Mouse (Mus musculus): ENCODE results near the gene Tsc1.

Tsc1 gene

DNA sequence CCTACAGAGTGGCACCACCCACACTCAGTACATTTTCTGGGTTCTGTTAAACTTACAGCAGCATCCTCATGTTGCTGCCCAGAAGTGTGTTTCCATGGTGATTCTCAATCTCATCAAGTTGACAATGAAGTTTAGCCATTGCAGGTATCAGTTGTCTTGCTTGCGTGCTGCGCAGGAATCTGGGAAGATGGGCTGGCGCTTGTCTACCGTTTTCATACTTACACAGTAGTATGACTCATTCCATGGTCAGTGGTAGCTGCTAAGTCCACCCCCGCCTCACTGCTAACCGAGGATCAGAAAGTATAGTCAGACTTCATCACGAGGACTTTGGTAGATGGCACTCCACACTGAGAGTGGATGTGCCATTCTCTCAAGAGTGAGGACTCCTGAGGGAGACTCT lies 12.3 kb downstream of the Tsc1 start:
- no peak for DNase-seq

- DNase-seq: peak; percentile 12
Measured at GRCm38 (mm10) chr2:28654295-28654694, 13.3 kb downstream of the Tsc1 start.

- peak; percentile 15 for DNase-seq
Measured at GRCm38 (mm10) chr2:28656216-28656615, 15.2 kb downstream of the Tsc1 start.

GRCm38 (mm10) chr2:28662891-28663290 lies 21.9 kb downstream of the Tsc1 start:
- DNase-seq: no peak

GRCm38 (mm10) chr2:28665818-28666217 lies 24.8 kb downstream of the Tsc1 start:
- DNase-seq: no peak

DNA sequence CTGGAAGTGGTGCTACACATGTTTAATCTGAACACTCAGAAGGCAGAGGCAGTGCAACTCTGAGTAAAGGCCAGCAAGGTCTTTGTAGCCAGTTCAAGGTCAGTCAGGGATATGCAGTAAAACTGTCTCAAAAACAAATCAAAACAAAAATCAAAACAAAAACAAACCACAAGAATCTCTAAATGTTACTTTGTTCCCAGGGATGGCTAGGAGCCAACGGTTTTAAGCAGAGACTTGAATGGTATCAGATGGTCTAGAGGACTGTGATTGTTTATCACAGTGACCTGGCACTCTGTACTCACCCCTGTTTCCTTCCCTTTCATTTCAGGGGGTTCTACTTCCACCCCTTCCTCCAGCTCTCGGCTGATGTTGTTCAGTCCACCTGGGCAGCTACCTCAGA lies 30.4 kb downstream of the Tsc1 start:
- no peak for DNase-seq

GRCm38 (mm10) chr2:28676005-28676404 lies 35.0 kb downstream of the Tsc1 start:
- no peak for DNase-seq

DNA sequence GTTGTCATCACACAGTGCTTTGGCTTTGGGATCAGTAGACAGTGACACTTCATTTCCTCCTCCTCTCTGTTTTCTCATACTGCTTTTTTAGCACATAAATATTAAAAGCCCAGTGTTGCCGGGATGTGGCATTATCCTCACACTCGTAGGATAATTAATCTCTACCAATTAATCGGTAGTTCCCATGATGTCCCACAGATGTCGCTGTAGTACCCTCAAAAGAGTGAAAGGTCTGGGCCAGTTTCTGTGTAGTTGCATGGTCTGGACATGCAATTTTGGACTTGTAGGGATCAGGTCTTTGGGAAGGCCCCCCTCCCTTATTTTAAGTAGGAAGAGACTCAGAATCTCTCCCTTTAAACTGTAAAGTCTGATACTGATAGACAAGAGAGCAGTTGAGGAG lies 39.7 kb downstream of the Tsc1 start:
- DNase-seq: peak; percentile 40

- peak; percentile 34 for DNase-seq
Measured at GRCm38 (mm10) chr2:28681718-28682117, 40.7 kb downstream of the Tsc1 start.

GRCm38 (mm10) chr2:28685895-28686294 lies 44.9 kb downstream of the Tsc1 start:
- DNase-seq: no peak

DNA sequence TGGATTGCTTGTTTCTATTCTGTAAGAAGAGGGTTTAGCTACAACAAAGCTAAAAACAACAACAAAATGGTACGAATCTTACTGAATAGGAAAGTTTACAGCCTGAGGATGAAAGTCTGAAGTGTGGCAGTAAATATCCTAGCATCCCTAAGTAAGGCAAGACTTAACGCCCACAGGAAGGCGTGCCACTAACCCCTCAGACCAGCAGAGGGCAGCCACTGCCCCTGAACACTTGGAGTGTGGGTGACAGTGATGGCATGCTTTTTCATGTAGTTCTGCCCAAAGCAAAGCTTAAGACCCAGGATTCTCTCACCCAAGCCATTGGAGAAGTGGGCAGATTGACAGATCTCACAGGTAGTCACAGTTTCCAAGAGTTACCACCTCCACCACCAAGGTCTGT lies 47.4 kb downstream of the Tsc1 start:
- DNase-seq: peak; percentile 45

- DNase-seq: no peak
Measured at GRCm38 (mm10) chr2:28692692-28693091, 51.7 kb downstream of the Tsc1 start.

DNA sequence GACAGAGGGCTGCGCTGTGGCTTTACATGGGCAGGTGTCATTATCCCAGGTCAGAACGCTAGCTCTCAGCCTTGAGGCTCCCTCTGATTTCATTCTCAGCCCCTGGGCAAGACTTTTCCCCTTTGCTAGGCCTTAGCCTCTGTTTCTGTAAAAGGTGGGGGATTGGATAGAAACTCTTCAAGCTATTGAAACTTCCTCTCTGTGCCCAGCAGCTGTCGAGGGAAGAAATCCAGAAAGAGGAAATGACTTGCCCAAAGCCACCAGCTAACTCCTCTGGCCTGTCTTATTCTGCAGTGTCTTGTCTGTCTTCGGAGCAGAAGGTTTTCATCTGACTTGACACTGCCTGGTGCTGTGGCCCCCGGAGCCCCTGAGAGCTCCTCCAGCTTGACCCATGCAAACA lies 57.5 kb downstream of the Tsc1 start:
- DNase-seq: no peak

GRCm38 (mm10) chr2:28699361-28700335 lies 58.6 kb downstream of the Tsc1 start, which contains the start of the genes Spaca9 and Ak8:
Spaca9 (minus strand) TSS chr2:28699727.
Ak8 (plus strand) TSS chr2:28700164.
- DNase-seq: peak; percentile 83

DNA sequence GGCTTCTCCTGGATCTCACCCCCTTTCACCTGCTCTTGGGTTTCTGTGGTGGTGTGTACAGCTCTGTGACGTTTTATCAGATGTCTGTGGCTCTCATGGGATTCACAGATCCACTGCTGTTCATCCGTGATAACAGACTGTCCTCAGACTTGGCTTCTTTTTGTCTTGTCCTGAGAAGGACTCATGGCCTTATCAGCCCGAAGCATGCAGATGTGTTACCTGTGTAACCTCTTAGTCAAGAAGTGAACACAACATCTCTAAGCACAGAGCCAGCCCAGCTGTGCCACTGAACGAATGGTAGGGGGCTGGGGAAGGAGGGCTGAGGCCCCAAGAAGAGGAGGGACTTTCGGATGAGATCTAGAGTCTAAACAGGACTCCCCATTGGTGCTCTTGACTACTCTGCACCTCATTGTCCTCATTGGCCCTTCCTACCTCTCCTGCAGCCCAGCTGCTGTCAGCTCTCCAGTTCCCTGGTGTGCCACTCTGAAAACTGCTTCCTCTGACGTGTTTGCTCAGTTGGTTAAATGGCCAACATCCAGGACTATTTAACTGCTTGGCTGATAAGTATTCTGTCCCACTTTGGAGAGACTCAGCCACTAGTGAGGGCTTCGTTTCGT lies 60.7 kb downstream of the Tsc1 start:
- DNase-seq: no peak

- DNase-seq: no peak
Measured at GRCm38 (mm10) chr2:28706106-28706636, 65.1 kb downstream of the Tsc1 start.

GRCm38 (mm10) chr2:28706787-28707186 lies 65.8 kb downstream of the Tsc1 start:
- DNase-seq: no peak

- DNase-seq: no peak
Measured at GRCm38 (mm10) chr2:28713036-28713435, 72.0 kb downstream of the Tsc1 start.

GRCm38 (mm10) chr2:28722419-28722818 lies 81.4 kb downstream of the Tsc1 start:
- DNase-seq: no peak

GRCm38 (mm10) chr2:28723912-28724311 lies 82.9 kb downstream of the Tsc1 start:
- DNase-seq: peak; percentile 10

GRCm38 (mm10) chr2:28727786-28728404 lies 86.9 kb downstream of the Tsc1 start:
- DNase-seq: no peak

DNA sequence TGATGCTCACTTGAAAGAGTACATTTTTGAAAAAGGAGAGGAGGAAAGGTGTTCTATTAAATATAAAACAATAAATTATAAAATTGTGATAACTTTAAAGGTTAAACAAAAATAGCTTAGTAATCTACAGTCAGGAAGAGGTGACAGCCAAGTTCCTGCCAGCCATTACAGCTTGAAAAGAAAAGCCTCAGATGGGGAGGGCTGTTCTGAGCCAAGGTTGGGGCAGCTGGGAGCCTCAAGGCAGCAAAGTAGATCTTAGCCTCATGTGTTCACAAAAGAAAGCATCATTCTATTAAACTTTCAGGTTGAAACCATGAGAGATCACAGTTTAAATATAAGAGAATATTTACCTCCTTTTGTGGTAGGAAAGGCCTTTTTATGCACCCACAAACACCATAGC lies 89.6 kb downstream of the Tsc1 start:
- no peak for DNase-seq

GRCm38 (mm10) chr2:28737112-28737511 lies 96.1 kb downstream of the Tsc1 start:
- DNase-seq: no peak

Data from lung, postnatal 14 days (tissue).